Mouse (Mus musculus) forebrain, embryonic 10.5 days (tissue): ENCODE measurements around the gene Gm7980. TPM values are rescaled to one million over a fixed set of nuclear protein-coding genes. Genes with fewer than 3 reads are reported as not detected.
"Not testable (repeated sequence)": the region's sequence is repeated elsewhere in the genome, so short reads cannot be mapped to it uniquely, and the experiment has no call there.

ENCODE experiments used
- DNase-seq: peaks from one replicate; pipeline ENCODE4 v3.0.0-alpha.2; 2017; ENCODE audit warnings: low spot score; ENCODE audit errors: extremely low spot score
- H3K27ac ChIP-seq: fragments of 300-500 bp; sonication (generic); 2 replicates; pipeline ENCODE4 v1.5.1; 2016; ENCODE audit warnings: mild to moderate bottlenecking
- H3K27me3 ChIP-seq: fragments of 300-500 bp; sonication (generic); 2 replicates; pipeline ENCODE4 v1.6.1; 2016; ENCODE audit warnings: mild to moderate bottlenecking; ENCODE audit not compliant: poor library complexity, severe bottlenecking
- H3K36me3 ChIP-seq: fragments of 300-500 bp; sonication (generic); replicated peaks from 2 replicates; pipeline ENCODE4 v1.6.1; 2016; ENCODE audit warnings: mild to moderate bottlenecking, moderate library complexity
- H3K4me1 ChIP-seq: fragments of 300-500 bp; sonication (generic); 2 replicates; pipeline ENCODE4 v1.6.1; 2016
- H3K4me3 ChIP-seq: fragments of 300-500 bp; sonication (generic); 2 replicates; pipeline ENCODE4 v1.5.1; 2016; ENCODE audit warnings: mild to moderate bottlenecking, moderate library complexity
- H3K9me3 ChIP-seq: fragments of 300-500 bp; sonication (generic); 2 replicates; pipeline ENCODE4 v1.6.1; 2016; ENCODE audit warnings: mild to moderate bottlenecking, moderate library complexity
- WGBS: fragments of 180-500 bp; shearing (Covaris S2); methylation state at CpG from one replicate; pipeline ENCODE4 v1.1.7; 2016; 5-methylcytosine and 5-hydroxymethylcytosine counted together
- polyA plus RNA-seq: library from polyadenylated mRNA; unstranded; fragments of >200 nt; fragmentation: Nextera tagmentation; extraction: Ambion mirVana; gene quantifications from 2 replicates; pipeline ENCODE4 v1.2.1, GENCODE M21; 2016

Gene Gm7980
- not detected in 2 replicates for polyA plus RNA-seq

DNA sequence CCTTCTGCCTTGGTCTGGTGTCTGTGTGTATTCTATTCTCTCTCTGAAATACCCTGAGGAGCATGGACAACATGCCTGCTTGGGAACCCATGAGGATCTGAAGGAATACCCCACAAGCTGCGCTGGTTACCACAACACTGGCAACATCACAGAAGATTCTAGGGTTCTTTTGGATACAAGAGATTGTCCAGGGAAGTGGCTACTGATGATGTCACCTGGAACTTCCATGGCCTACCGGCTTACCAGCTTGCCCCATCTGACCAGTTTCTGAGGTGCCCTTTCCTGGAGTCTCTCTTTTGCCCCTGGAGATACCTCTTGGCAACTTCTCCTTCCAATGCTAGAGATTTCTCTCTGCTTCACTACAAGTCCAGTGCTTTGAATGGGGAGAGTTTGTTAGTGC is at the start of gene Gm7980:
Gene Gm7980, minus strand, starts transcription at position 101 of the 400 bp plus-strand sequence.
- DNase-seq, result not testable (repeated sequence)
- no CpG with 5 or more reads among the region's 2 CpGs for WGBS

DNA sequence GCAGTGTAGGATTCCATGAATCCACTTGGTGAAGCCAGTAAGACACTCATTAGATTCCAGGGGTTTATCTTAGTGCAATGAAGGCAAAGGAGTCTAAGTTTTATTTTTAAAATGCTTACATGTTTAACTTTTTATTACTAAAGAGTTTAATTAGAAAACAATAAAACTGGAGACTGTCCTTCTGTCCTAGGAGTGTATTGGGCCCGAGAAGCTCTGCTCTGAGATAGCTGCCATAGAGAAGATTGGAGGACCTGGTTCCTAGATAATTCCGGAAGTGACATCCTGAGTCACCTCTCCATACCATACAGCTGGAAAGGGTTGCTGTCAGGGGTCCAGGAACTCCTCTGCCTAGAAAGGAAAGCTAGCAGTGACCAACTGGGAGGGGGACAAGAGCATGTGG is 36.6 kb upstream of the Gm7980 start, which contains the start of gene 1700024B05Rik:
Gene 1700024B05Rik, plus strand, starts transcription at position 301 of the 400 bp plus-strand sequence.
- not testable (repeated sequence) for H3K36me3 ChIP-seq, H3K27me3 ChIP-seq, H3K4me1 ChIP-seq, H3K9me3 ChIP-seq, DNase-seq, H3K27ac ChIP-seq, H3K4me3 ChIP-seq
- 100% methylated on average over 1 of the region's 2 CpGs for WGBS

More for the DNA sequence above, at the start of gene Gm7980:
- not testable (repeated sequence) for H3K27ac ChIP-seq, H3K36me3 ChIP-seq, H3K9me3 ChIP-seq, H3K4me1 ChIP-seq, H3K4me3 ChIP-seq, H3K27me3 ChIP-seq

DNA sequence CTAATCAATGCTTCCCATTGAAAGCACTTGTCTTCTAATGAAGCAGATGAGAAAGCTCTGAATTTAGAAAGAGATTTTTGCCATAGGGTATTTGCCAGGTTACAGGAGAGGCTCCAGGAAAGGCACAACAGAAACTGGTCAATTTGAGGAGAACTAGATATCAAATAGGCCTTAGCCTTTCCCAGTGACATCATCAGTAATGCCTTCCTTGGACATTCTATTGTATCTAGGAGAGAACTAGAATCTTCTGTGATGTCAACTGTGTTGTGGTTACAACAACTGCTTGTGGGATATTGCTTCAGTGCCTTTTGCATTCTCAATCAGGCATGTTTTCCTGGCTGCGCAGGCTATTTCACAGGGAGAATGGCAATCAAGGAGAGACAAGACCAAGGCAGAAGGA is 17.6 kb upstream of the Gm7980 start, which contains the start of gene 1700049E17Rik1:
Gene 1700049E17Rik1, plus strand, starts transcription at position 301 of the 400 bp plus-strand sequence.
- not testable (repeated sequence) for H3K27me3 ChIP-seq, H3K4me3 ChIP-seq, H3K4me1 ChIP-seq, DNase-seq, H3K27ac ChIP-seq, H3K36me3 ChIP-seq, H3K9me3 ChIP-seq
- WGBS, result no CpG with 5 or more reads among the region's 1 CpGs

Other genes with a start within 250 kb of the Gm7980 start
- not detected in 2 replicates for gene Gm8068, start 205.4 kb downstream of the Gm7980 start, polyA plus RNA-seq
- gene Gm7929, start 156.7 kb downstream of the Gm7980 start, polyA plus RNA-seq, result not detected in 2 replicates
- gene Gm47189, start 134.8 kb downstream of the Gm7980 start, polyA plus RNA-seq, result not detected in 2 replicates
- gene 1700049E17Rik1, start 17.7 kb upstream of the Gm7980 start, polyA plus RNA-seq, result not detected in 2 replicates
- not detected in 2 replicates for gene 1700024B05Rik, start 36.7 kb upstream of the Gm7980 start, polyA plus RNA-seq
- gene Gm6401, start 60.6 kb upstream of the Gm7980 start, polyA plus RNA-seq, result not detected in 2 replicates
- gene Gm3543, start 76.0 kb upstream of the Gm7980 start, polyA plus RNA-seq, result not detected in 2 replicates
- gene Gm7951, start 210.1 kb upstream of the Gm7980 start, polyA plus RNA-seq, result not detected in 2 replicates